Mouse (Mus musculus): Measurements from ENCODE around the gene Mpi. TPM values are rescaled to one million over a fixed set of nuclear protein-coding genes. Genes with fewer than 3 reads are reported as not detected.

The Mpi gene
- total RNA-seq (2021) = 10 to 100 TPM; 68.9 to 74.9 TPM

DNA sequence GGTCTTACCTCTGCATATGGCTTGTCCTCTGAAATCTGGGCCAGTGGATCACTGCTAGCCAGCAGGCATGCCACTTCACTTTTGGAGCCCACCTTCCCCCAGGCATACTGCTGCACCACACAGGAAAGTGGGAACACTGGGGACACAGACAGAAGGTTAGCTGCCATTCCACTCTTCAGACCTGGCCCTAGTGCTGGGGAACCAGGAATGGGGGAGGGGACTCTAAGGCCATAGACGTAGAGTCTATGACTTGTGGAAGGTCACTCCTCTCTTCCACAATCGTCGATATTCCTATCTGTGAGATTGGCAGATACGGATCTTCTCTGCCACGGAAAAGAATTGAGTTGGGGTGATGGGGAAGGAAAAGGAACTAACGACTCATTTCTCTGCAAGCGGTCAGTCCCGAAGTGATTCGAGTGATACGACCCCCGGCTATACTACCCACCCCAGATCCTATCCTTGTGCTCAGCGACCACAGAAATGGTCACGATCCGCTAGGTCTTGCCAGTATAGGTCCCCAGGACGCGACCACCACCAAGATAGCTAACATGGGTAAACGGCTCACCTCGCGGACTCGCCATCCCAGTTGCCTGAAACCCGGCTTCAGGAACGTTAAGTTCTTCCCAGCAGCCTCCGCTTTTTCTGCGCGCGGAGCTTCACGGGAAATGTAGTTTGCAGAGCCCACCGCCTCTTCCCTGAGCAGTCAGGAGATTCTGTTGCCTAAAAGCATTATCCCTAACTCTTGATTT is at the start of gene Mpi:
Gene Mpi (minus strand): TSS at position 625 of the 749 bp plus-strand sequence.
- peak; percentile 78 to 88 for DNase-seq (ENCODE audit: low spot score in 2 of 2)

DNA sequence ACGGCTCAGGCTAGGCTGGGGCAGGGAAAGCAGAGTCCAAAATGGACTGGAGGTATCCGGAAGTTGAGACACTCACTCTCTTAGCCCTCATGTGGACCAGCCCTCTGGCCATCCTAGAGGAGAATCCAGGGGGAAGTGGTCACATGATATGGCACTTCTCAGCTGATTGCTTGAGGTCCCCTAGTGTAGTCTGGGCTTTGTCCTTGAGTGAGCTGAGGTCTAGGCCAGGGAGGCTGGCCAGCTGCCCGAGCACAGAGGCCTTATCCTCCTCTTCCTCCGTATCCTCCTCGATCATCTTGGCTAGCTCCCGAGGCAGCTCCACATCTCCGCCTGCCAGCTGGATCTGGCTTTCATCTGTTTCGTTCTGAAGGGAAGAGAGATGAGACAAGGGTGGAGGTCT is 49.5 kb upstream of the Mpi start:
- DNase-seq (ENCODE audit: low spot score in 2 of 2) = no peak
- intact Hi-C loops (cut with DNase I) = no loop called here

More for the DNA sequence above, at the start of gene Mpi:
- intact Hi-C loops (cut with DNase I) = no loop called here

DNA sequence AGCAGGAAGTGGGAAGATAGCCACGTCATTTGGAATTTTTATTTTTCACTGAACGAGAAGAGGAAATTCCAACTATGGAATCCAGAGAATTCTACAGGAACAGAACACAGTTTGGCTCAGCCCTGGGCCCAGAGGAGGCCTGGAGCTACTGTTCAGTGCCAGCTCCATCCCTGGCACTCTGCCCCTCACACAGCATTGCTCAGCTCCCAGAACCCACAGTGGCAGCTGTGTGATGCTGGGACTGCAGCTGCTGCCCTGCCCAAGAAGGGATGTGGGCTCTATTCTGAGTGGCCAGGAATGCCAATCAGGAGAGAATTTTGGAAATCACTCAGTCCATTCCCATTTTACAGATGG is 48.8 kb upstream of the Mpi start:
- intact Hi-C loops (cut with DNase I) = no loop called here
- DNase-seq (ENCODE audit: low spot score in 2 of 2) = peak; percentile 46 to 81

DNA sequence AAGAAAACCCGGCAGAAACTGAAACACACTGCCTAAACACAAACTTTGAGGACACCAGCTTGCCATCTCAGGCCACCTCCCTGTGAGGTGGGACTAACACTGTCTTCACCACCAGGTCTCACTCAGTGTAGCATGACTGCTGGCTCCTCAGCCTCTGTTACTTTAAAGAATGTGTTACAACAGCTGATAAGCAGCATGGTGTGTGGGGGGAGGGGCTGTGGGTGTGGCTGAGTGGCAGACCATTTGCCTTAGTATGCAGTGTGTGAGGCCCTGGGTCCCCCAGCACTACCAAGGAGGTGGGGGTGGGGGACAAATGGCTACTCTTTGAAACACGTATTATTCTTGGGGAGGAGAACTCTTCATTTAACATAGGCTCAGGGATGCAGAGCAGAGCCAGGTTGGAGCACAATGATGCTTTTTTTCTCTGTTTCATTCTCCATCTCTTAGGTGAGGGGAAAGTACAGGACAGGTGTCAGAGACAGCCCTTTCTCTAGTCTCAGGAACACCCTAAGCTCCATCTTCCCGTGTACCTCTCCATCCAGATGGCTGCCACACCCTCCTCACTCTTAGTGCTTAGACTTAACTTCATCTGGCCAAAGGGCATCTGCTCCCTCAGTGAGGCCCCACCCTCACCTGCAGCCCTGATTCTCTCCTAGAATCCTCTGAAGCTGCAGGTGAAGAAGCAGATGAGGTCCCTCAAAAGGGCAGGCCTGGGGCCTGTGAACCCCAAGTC is 48.2 kb upstream of the Mpi start:
- no peak for DNase-seq (ENCODE audit: low spot score in 2 of 2)
- intact Hi-C loops (cut with DNase I) = no loop called here

DNA sequence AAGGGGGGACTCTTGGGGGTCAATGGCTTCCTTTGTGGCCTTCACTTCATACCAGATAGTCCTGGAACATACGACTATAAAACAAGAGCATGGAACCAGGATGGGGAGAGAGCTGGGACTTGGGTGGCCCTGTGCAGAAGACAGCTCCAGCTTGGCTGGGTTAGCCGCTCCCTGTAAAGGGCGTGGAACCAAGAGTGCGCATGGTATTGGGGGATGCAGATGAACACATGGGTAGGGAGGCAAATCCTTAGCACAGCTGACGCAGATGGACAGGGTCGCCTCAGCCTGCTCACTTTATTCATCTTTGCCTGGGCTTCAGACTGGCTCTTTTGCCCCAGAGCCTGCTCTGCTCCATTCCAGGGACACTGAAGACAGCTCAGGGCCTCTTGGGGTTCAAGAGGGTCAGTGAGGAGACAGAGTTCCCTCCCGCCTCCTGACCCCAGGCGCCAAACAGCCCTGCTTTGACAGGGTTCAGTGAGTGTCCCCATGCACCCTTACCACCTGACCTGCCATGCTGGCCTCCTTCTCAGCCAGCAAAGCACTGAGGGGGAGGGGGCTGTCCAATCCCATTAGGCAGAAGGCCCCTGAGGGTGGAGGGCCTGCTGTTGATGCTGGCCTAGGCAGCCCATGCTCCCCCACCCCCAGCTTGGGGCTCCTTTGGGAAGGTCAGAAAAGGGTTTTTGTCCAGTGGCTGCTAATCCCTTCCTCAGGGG is 46.4 kb upstream of the Mpi start:
- intact Hi-C loops (cut with DNase I) = no loop called here
- no peak for DNase-seq (ENCODE audit: low spot score in 2 of 2)

DNA sequence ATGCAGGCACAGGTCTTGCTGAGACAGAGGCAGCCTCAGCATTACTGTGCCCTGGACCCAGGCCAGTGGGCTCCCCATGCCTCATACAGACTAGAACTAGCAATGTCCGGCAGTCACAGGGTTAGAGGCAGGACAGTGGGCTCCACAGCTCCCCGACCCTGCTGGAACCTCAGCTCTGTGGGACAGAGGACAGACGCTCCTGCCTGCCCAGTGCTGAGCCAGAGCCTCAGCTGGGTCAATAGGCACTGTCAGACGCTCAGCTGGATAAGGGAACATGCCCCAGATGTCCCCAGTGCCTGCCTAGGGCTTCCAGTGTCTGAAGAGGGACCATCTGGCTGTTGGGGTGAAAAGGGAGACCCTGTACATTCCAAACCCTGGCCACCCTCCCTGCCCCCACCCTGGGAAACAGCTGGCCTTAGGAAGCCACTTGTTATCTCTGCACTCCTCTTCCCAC is 45.4 kb upstream of the Mpi start:
- no peak for DNase-seq (ENCODE audit: low spot score in 2 of 2)

DNA sequence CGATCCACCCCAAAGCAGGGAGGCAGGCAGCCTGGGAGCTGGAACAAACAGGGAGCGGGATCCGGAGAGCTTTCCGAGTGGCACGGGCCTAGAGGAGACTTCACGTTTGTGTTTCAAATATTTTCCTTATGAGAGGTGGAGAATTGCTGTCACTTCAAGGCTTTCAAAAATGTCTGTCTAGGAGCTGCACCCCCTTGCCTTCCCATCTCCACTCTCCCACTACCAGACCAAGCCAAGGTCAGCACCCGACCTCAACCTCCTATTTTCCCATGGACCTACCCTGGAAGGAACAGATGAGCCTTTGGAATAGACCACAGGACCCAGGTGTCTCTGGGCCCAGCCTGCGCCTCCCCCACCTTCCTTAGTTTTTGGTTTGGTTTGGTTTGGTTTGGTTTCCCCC is 44.7 kb upstream of the Mpi start:
- intact Hi-C loops (cut with DNase I) = no loop called here
- no peak for DNase-seq (ENCODE audit: low spot score in 2 of 2)

More for the DNA sequence above, 45.4 kb upstream of the Mpi start:
- intact Hi-C loops (cut with DNase I) = no loop called here

DNA sequence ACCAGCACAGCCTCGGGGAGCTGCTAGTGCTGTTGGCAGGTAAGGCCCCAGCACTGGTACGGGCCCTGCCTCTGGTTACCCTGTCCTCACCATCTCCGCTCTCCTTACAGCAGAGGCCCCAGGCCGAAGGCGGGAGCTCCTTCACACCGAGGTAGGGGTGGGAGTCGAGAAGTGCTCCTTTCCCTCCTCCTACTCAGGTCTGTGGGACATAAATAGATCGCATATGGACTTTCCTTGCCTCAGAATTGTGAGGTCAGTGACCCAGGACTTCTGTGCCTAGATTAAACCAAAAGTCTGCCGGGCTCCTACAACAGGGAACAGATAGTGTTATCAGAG is 41.6 kb upstream of the Mpi start:
- no peak for DNase-seq (ENCODE audit: low spot score in 2 of 2)
- intact Hi-C loops (cut with DNase I) = no loop called here

DNA sequence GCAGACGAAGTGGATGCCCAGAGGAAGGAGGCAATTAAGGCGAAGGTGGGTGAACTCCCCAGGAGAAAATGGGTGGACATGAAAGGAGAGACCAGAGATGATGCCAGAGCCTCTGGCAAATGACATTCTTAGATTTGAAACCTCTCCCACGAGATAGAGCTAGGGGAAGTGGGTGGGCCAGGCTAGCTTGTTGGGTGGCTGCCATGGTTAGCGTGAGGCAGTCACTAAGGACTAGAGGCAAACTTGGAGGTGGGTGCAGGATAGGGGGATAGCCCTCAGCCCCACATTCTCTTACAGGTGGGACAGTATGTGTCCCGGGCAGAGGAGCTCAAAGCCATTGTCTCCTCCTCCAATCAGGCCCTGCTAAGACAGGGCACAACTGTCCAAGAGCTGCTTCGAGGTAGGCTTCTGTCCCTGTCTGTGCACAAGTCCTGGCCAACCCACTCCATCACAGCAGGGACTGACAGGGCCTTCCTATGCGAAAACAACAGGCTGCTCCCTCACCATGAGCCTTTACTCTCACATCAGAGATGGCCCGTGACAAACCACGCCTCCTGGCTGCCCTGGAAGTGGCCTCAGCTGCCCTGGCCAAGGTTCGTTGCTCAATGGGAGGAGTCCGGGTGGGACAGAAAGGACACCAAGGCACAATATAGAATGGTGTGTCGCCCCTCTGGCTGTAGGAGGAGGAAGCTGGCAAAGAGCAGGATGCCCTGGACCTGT is 41.1 kb upstream of the Mpi start:
- intact Hi-C loops (cut with DNase I) = no loop called here
- peak in 1 of 2 experiments; percentile 51 for DNase-seq (ENCODE audit: low spot score in 2 of 2)

DNA sequence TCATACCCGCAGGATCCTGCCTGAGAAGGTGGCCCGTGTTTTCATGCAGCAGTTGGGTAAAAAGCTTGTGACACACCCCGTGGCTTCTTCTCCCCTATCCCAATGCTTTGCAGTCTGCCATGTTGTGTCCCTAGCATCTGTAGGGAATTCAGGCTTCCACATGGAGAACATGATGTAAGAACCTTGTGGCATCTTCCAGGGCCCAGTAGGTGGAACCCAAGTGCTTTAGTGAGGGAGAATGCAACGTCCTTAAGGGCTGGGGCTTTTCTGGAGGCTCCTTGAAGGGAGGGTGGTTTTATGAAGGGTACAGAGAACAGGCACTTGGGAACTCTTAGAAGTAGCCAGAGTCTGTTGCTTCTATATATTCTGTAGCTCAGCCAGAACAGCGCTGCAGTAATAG is 38.2 kb upstream of the Mpi start:
- intact Hi-C loops (cut with DNase I) = loop anchor here (2.0 kb wide), 1 partner anchor 64 kb away; no protein-coding TSS in a partner anchor
- peak in 1 of 2 experiments; percentile 70 for DNase-seq (ENCODE audit: low spot score in 2 of 2)

DNA sequence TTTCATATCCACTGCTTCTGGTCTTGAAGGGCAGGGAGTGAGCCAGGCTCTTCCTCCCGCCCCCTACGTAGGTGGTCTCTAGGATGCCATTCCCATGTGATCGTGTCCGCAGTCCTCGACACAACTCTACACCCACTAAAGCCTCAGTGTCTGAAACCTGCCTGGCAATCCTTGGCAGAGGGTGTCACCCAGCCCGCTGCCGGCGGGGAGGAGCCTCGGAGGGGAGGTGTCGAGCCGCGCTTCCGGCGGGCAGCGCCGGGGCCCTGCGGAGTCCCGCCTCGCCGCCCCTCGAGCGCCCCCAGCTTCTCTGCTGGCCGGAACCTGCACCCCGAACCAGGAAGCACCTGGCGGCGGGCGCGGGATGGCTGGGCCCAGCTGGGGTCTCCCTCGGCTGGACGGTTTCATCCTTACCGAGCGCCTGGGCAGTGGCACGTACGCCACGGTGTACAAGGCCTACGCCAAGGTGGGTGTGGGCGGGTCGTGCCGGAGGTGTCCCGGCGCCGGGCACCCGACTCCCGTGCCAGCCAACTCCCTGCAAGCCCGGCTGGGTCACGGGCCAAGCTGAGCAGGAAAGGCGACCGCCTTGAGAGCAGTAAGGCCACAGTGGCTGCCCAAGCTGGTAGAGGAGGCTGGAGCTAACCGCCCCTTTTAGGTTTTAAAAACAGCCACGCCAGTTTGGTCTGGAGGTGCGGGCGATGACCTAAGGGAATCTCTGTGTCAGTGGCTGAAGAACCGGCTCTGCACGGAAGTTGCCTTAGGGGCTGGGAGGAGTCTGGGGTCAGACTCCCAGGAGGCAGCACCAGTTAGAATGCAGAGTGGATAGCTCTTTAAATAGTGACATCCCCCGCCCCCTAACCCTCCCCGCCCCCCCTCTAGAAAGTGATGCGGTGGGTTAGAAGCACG is 36.9 kb upstream of the Mpi start, which contains the start of gene Ulk3:
Gene Ulk3 (plus strand): TSS at position 229 of the 903 bp plus-strand sequence.
- intact Hi-C loops (cut with DNase I) = loop anchor here (2.0 kb wide), 2 partner anchors 51 to 65 kb away; no protein-coding TSS in a partner anchor

DNA sequence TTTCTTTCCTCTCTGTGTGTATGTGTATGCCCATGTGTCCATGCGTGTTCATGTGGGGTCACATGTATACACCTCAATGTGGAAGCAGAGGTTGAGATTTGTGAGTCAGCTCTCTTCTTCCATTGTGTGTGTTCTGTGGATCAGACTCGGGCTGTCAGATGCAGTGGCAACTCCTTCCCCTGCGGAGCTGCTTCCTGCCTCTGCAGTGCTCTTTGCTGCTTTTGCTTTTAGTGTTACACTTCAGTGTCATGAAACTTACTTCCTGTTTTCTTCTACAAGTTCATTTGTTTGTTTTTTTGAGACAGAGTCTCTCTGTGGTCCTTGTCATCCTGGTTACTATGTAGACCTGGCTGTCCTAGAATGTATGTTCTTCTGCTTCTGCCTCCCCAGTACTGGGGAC is 32.4 kb upstream of the Mpi start:
- intact Hi-C loops (cut with DNase I) = no loop called here
- DNase-seq (ENCODE audit: low spot score in 2 of 2) = no peak

More for the DNA sequence above, 36.9 kb upstream of the Mpi start, which contains the start of gene Ulk3:
- peak; percentile 78 to 80 for DNase-seq (ENCODE audit: low spot score in 2 of 2)

DNA sequence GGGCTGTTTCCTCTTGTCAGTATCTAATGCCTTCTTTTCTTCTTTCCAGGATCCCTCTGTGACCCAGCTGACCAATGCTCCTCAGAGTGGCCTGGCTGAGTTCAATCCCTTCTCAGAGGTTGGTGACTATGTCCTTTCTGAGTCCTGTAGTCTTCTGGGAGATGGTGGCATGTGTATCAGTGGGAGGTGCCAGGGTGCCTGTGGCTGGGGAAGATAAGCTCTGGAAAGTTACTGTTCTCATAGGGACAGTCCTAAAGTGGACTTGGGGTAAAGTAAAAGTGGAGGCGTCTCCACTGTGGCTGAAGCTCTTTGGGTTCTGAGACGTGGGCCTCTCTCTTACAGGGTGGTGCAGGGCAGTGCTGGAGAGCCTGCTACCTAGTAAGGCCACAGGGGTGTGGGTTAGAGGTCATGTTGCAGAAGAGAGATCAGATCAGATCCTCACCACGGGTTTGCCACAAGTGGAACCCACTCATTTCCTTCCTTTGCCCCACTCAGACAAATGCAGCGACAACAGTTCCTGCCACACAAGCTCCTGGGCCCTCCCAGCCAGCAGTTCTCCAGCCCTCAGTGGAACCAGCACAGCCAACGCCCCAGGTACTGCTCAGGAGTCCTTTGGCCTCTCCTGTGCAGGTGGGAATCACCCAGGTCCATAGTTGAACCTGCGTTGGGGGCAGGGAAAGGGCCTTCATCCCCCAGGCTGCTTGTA is 24.7 kb upstream of the Mpi start:
- no peak for DNase-seq (ENCODE audit: low spot score in 2 of 2)
- intact Hi-C loops (cut with DNase I) = no loop called here

DNA sequence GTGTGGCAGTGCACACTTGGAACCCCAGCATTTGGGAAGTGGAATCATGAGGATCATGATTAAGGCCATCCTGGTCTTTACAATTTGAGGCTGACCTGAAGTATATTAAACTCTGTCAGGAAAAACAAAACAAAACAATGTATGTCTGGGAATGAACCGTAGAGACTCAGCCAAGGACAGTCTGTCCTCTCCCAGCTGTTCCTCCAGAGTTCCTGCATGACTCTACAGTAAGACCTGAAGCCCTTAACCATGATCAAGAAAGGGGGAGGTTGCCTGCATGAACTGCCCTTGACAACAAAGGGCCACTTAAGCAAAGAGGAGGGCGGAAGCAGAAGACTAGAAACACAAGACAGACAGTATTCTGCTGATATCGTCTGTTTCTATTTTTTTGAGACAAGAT is 23.0 kb upstream of the Mpi start:
- intact Hi-C loops (cut with DNase I) = no loop called here
- DNase-seq (ENCODE audit: low spot score in 2 of 2) = no peak

DNA sequence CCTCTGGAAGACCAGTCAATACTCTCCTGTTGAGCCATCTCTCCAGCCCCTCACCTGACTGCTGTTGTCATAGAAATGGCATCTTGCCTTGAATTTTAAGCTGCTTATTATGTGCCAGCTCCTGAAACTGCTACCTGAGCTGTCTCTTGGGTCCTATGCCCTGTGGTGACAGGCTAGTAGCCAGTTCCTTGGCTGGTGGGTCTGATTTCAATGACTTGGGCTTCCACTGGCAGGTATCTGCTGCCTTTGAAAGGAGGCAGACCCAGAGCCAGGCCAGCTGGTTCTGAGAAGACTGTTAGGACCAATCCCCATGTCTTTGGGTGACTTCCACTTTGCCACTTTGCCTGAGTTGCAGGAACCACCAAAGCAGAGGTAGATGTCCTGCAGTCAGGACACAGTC is 21.8 kb upstream of the Mpi start:
- intact Hi-C loops (cut with DNase I) = no loop called here
- no peak for DNase-seq (ENCODE audit: low spot score in 2 of 2)

DNA sequence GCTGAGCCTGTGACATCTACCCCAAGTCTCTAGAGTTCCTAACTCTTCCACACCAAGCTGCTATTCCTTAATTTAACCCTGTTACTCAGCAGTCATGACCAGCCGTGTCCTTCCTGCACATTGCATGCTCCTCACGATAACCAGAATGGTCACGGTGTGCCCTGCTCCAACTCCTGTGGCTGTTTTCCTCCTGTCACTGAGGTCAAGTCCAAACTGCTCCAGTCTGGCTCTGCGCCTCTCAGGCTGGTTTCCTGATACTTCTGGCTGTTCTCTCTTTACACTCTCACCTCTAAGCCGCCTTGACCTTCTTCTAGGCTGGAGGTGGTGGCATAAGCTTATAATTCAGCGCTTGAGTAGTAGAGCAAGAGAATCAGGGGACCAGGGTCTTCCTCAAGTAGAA is 15.9 kb upstream of the Mpi start:
- intact Hi-C loops (cut with DNase I) = no loop called here
- DNase-seq (ENCODE audit: low spot score in 2 of 2) = no peak

DNA sequence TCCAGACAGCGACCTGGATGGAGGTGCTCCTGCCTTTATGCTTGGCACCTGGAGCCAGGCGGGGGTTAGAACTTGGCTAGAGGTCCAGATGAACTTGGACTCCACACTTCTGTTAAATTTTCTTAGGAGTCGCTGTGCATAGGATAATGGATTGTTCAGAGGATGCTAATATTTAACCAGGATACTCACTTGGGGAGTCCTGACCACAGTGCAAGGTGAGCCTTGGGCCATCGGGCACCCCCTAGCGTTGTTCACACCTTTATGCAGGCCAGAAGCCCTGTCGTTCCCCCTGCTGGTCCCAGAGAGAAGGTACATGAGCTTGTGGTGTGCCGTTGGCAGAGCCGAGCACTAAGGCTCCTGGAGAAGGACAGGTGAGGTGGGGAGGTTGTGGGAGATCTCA is 14.3 kb upstream of the Mpi start:
- intact Hi-C loops (cut with DNase I) = no loop called here
- no peak for DNase-seq (ENCODE audit: low spot score in 2 of 2)

DNA sequence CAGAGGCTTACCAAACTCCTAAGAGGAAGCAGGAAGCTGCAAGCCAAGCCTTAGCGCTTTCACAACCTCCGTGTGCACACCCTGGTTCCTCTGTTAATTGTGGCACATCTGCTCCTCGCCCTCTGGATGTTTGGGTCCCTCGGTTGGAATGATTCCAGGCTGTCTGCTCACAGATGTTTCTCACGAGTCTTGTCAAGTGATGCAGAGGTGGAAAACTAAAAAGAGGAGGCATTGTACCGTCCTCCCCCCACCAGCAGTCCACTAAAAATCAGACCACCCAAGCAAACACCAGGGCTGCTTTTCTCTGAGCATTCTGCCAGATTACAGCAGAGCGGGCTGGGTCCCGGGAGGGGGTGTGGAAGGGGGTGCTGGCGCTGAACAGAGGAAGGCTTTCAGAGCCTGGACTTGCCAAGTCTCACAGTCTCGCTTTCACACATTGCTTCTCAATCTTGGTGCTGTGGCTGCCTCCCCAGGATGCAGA is 13.2 kb upstream of the Mpi start:
- peak; percentile 56 to 77 for DNase-seq (ENCODE audit: low spot score in 2 of 2)
- intact Hi-C loops (cut with DNase I) = no loop called here

All from left cerebral cortex, postnatal 25 days (tissue).